Mouse (Mus musculus) left cerebral cortex, adult 6 months (tissue): Measurements from ENCODE around the gene Lad1. TPM values are rescaled to one million over a fixed set of nuclear protein-coding genes. Genes with fewer than 3 reads are reported as not detected.

Experiments used
- long read RNA-seq, 2 experiments: library from polyadenylated mRNA; unstranded; transcript quantifications; one replicate each; pipeline ENCODE4 v2.0.0; 2019 to 2020
- polyA plus RNA-seq: library from polyadenylated mRNA; unstranded; fragments of <200 nt; fragmentation: Nextera tagmentation; gene quantifications from 2 replicates; pipeline ENCODE4 v1.2.3, GENCODE M21; 2021

The Lad1 gene
- 0.39 and 1.4 TPM in 2 replicates for polyA plus RNA-seq
- long read RNA-seq, experiment 1, transcript Lad1-201 (10 exons, 2,993 nt): major isoform, 5 of 5 reads
- long read RNA-seq, experiment 1, partial matches to known transcripts: 0 of 5 reads
- long read RNA-seq, experiment 1, other reads (novel, unspliced or antisense): 0 of 5 reads
- long read RNA-seq, experiment 2: 0 reads

GRCm38 (mm10) chr1:135818481-135819086 lies at the start of gene Lad1:
TSS of gene Lad1 (plus strand) at chr1:135818598.

GRCm38 (mm10) chr1:135778780-135779535 lies 39.4 kb upstream of the Lad1 start, which contains the start of gene Tnni1:
TSS of gene Tnni1 (plus strand) at chr1:135779434.

DNA sequence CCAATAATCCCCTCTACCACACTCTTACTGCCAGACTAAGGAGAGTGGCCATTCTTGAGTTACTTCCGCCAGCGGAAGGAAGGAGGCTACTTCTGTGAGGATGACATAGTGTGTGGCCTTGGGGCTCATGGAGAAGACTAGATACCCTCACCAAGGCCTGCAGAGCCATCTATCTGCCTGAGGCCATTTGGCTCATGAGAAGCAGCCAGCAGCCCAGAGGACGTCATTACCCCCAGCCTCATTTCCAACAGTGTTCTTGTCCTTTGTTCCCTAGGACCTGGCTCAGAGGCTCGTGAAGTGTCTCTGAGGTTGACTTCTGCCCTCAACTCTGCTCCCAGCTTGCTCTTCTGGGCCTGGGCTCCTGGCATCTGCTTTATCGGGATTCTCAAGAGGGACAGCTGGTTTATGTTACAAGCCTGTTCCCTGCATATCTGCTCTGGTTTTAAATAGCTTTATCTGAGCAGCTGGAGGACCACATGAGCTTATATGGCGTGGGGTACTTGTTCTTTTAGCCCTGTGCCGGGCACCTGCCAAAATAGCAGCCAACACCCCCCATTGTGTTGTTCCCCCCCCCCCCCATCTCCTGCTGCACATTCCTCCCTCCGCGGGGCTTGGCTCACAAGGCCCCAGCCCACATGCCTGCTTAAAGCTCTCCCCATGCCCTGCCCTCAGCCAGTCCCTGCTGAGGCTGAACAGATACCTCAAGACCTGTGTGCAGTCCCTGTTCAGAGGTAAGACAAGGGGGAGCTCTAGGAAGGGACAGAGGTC lies 17.5 kb downstream of the Lad1 start, which contains the start of gene Tnnt2:
TSS of gene Tnnt2 (plus strand) at position 639 of the 768 bp plus-strand sequence.

Other genes with a start within 250 kb of the Lad1 start
- gene Nav1, start 211.3 kb upstream of the Lad1 start, polyA plus RNA-seq: 6.5 and 8.7 TPM in 2 replicates
- gene Csrp1, start 98.5 kb upstream of the Lad1 start, polyA plus RNA-seq: 108 and 208 TPM in 2 replicates
- gene Phlda3, start 52.5 kb upstream of the Lad1 start, polyA plus RNA-seq: 35.4 and 49.0 TPM in 2 replicates
- gene Tnni1, start 39.2 kb upstream of the Lad1 start, polyA plus RNA-seq: 11.0 and 11.3 TPM in 2 replicates
- 7.4 and 10.4 TPM in 2 replicates for gene Tnnt2, start 17.8 kb downstream of the Lad1 start, polyA plus RNA-seq
- 0.03 and 0.07 TPM in 2 replicates for gene Pkp1, start 100.6 kb downstream of the Lad1 start, polyA plus RNA-seq
- 1.8 and 2.0 TPM in 2 replicates for gene Igfn1, start 187.7 kb downstream of the Lad1 start, polyA plus RNA-seq
- gene Tmem9, start 189.6 kb downstream of the Lad1 start, polyA plus RNA-seq: 70.5 and 90.9 TPM in 2 replicates
- 0.93 TPM in 1 of 2 replicates, not detected in the other for gene Ascl5, start 232.2 kb downstream of the Lad1 start, polyA plus RNA-seq
- gene Cacna1s, start 234.2 kb downstream of the Lad1 start, polyA plus RNA-seq: 0.55 and 0.83 TPM in 2 replicates